Mouse (Mus musculus): ENCODE measurements around the gene Smg1.

Gene Smg1

DNA sequence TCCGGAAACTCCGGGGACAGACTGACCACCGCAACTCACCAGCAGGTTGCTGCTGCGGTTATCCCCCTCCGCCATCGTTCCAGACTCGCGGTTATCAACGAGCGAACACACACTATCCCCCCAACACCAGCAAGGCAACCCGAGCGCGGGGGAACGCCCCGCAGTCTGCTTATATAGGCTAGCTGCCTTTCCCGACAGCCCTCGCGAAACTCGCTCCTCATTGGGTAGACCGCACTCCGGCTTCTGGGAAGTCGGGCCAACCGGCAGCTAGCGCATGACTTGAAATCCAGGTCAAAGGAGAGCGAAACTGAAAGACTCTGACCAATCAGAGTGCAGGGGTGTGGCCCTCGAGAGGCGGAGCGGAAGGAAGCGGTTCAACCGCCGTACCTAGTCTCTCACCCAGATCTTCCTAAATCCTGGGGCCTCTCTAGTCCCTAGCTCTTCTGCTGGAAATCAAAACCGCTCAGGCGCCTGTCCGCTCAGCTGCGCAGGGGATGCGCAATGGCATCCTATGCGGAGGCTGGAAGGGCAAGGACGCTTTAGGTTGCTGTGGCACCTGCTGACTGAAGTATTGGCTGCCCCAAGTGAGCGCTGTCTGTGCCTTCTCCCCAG is 113.9 kb downstream of the Smg1 start, which contains the start of gene Arl6ip1:
Arl6ip1 (minus strand) TSS at position 233 of the 612 bp plus-strand sequence.
- DNase-seq: peak; percentile 96 to 99

DNA sequence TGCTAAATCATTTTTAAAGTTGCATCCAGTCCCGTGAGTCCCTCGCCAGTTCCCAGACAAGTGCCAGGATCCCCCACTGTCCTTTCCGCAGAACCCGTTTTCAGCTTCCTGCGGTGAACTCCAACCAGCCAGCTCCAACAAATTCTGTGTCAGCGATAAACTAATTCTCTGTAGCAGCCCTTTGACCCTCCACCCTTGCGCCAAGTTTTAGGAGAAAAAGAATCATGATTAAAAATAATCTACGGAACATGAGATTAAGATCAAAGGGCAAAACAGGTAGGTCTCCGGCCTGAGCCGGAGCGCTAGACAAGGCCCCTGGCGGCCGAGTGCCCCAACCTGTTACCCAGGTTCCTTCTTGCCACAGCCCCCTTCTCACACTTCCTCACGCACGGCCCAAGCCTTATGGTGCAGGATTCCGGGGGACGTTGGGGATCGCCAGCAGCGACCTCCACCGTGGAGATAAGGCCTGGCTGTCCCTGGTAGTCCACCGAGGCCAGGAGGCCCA is 114.5 kb downstream of the Smg1 start:
- peak; percentile 58 to 74 for DNase-seq

GRCm38 (mm10) chr7:118126219-118126875 is 117.1 kb downstream of the Smg1 start:
- no peak for DNase-seq

GRCm38 (mm10) chr7:118125736-118126135 is 117.7 kb downstream of the Smg1 start:
- no peak for DNase-seq

GRCm38 (mm10) chr7:118123512-118124411 is 119.7 kb downstream of the Smg1 start:
- DNase-seq: no peak

GRCm38 (mm10) chr7:118122235-118122634 is 121.2 kb downstream of the Smg1 start:
- DNase-seq: no peak

DNA sequence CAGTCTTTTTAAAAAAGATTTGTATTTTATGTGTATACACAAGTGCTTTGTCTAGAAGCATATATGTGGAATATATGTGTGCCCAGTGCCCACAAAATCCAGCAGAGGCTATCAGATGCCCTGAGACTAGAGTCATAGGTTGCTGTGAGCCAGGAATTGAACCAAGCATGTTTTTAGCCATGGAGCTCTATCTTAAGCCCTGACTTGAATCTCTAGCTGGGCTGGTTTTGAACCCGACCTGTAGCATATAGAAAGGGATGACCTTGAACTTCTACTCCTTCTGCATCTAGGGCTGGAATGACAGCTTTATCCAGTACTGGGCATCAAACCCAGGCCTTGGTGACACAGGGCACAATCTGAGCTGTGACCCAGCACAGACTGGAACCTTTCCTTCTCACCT is 122.8 kb downstream of the Smg1 start:
- no peak for DNase-seq

DNA sequence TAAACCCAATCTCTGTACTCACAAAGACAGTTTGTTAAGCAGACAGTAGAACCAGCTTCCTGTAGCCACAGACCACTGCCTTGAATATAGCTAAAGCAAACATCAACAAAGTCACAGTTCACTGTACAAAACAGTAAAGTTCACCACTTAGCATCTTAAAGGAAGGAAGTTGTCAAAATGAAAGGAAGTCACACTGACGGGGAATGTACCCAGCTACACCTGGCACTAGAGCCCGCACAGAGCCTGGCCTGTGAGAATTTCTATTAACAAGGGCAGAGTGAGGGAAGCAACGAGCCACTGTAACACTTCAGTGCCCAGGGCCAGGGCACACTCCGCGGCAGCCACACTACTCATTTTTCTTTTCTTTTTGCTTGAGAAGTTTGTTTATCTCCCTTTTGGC is 123.5 kb downstream of the Smg1 start:
- DNase-seq: peak in 1 of 2 experiments; percentile 50

- DNase-seq: peak; percentile 53 to 63
These were observed 124.3 kb downstream of the Smg1 start for GRCm38 (mm10) chr7:118119142-118119541.

DNA sequence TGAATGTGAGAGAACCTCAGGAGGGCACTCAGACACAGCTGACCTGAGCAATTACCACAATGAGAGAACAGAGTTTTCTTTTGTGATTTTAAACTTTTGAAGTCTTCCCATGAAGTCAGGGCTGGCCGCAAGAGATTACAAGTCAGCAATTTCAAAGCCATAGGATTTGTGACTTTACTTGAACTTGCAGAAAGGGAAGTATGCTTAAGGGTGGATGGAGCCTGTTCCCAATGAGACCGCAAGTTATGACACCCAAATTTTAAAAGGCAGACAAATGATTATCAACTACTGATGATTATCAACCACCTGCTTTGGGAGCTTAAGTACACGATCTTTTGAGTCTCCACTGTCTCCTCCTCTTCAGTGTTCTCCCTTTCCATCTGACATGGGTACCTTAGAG is 125.0 kb downstream of the Smg1 start:
- DNase-seq: no peak

GRCm38 (mm10) chr7:118117539-118118210 is 125.8 kb downstream of the Smg1 start:
- peak; percentile 45 to 52 for DNase-seq

- DNase-seq: no peak
These were observed 126.5 kb downstream of the Smg1 start for GRCm38 (mm10) chr7:118116787-118117538.

GRCm38 (mm10) chr7:118115877-118116568 is 127.4 kb downstream of the Smg1 start, which contains the start of gene Rps15a:
Rps15a (minus strand) TSS chr7:118116188.
- DNase-seq: peak; percentile 96 to 98

DNA sequence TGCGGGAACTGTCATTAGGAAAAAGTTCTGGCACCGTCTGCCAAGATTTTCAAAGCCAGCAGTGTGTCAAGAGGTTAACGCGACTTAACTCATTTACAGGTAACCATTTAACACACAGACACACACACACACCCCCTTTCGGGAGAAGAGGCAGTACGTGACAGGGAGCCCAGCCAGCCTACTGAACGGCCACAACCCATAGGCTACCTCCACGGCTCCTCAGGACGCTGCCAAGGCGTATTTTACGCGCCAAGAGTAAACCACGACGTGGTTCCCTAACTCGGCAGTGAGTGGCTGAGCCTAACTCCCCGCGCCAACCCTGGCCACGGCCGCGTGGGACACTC is 128.0 kb downstream of the Smg1 start:
- DNase-seq: peak in 1 of 2 experiments; percentile 32

DNA sequence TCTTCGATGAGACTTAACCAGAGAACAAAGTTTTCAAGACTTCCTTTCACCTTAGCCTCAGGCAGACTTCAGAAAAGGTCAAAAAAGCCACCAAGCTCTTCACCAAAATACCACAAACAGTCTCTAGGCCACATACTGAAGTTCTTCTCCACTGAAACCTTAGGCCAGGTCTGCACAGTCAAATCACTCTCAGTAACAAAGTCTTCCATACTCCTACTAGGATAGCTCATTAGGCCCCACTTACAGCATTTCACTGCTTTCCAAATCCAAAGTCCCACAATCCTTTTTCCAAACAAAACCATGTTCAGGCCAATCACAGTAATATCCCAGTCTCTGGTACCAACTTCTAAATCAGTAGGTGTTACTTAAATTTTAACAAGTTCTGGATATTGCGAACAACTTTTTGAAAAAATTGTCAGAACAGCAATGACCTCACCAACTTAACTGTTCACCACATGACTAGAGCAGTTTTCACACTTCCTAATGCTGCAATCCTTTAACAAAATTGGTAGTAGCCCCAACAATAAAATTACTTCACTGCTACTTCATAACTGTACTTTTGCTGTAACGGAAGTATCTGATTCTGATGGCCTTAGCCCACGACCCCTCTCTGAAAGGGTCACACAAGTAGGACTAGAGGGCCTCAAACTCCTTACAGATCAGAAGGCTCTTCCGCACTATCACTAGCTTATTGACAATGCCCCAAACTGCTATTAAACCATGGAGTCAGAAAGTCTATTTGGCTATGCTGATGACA is 129.8 kb downstream of the Smg1 start:
- no peak for DNase-seq

DNA sequence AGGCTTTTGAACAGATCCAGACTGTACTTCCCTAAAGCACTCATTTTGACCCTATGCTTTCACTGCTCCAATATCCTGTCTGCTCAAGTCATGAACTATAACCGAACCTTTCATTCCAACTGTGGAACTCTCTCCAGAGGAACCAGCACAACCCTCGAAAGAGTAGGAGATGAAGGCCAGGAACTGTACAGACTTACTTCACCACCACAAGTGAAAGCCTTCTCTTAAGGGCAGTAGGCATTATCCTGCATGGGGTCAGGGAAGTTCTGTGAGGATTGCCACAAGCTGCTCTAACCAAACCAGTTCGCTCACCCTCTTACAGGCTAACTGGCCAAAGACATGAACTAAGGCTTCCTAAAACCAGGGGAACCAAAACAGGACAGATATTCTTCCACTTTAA is 132.3 kb downstream of the Smg1 start:
- no peak for DNase-seq

DNA sequence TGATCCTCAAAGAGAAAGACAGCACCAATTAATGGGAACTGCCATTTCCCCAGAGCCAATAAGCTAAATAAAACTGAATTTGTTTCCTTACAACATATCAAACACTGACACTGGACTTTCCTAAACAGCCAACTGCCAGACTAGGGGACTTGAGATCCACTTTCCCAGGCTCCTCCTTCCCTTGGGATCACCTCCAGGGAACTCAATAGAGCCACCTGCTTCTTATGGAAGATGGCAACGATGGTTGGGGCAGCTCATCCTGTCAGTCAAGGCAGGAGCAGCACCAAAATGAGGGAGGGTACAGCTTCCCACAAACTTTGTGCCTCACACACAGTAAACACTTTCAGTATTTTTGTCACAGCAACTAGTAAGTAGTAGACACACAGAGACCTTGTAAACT is 135.8 kb downstream of the Smg1 start:
- DNase-seq: no peak

- DNase-seq: no peak
These were observed 138.9 kb downstream of the Smg1 start for GRCm38 (mm10) chr7:118104458-118105052.

- DNase-seq: no peak
These were observed 139.7 kb downstream of the Smg1 start for GRCm38 (mm10) chr7:118103462-118104379.
